Mouse (Mus musculus) spleen, adult 2 months (tissue): ENCODE measurements around the gene Hspa1l. TPM values are rescaled to one million over a fixed set of nuclear protein-coding genes. Genes with fewer than 3 reads are reported as not detected.

Source experiments
- DNase-seq, 2 experiments: peaks; one replicate each; pipeline versions ENCODE4 v3.0.0 to v3.0.0-alpha.2; 2012 to 2021; ENCODE audit warnings: low spot score in 2 of 2, low read depth in 1 of 2
- H3K27ac ChIP-seq: fragments of 200-500 bp; 2 replicates; pipeline ENCODE4 v1.5.1; 2012; ENCODE audit warnings: low read length, inconsistent platforms; ENCODE audit not compliant: insufficient read depth
- H3K27me3 ChIP-seq: fragments of 200-500 bp; 2 replicates; pipeline ENCODE4 v1.6.1; 2012; ENCODE audit warnings: mild to moderate bottlenecking, moderate library complexity, low read length, inconsistent platforms; ENCODE audit not compliant: control insufficient read depth, insufficient read depth
- H3K36me3 ChIP-seq: fragments of 200-500 bp; 2 replicates; pipeline ENCODE4 v1.6.1; 2012; ENCODE audit warnings: mild to moderate bottlenecking, low read length, inconsistent platforms; ENCODE audit not compliant: control insufficient read depth, insufficient read depth
- H3K4me1 ChIP-seq: fragments of 200-500 bp; 2 replicates; pipeline ENCODE4 v1.6.1; 2011; ENCODE audit warnings: inconsistent platforms; ENCODE audit not compliant: control insufficient read depth, insufficient read depth, insufficient read length
- H3K4me3 ChIP-seq: fragments of 200-500 bp; 2 replicates; pipeline ENCODE4 v1.5.1; 2011; ENCODE audit warnings: mild to moderate bottlenecking, inconsistent platforms; ENCODE audit not compliant: insufficient read depth, insufficient read length; ENCODE audit errors: extremely low read depth
- CTCF ChIP-seq: fragments of 200-500 bp; IDR thresholded peaks from 2 replicates; pipeline ENCODE4 v1.5.1; 2011; ENCODE audit warnings: mild to moderate bottlenecking, inconsistent platforms; ENCODE audit not compliant: insufficient read depth, insufficient read length, insufficient replicate concordance; ENCODE audit errors: extremely low read depth
- POLR2A ChIP-seq: fragments of 200-500 bp; IDR thresholded peaks from 2 replicates; pipeline ENCODE4 v1.6.1; 2011; ENCODE audit warnings: low read depth, low read length, inconsistent platforms
- WGBS: fragments of 180-500 bp; shearing (Covaris S2); methylation state at CpG from one replicate; pipeline ENCODE4 v1.1.7; 2018; 5-methylcytosine and 5-hydroxymethylcytosine counted together
- polyA plus RNA-seq: library from polyadenylated mRNA; depleted of rRNA; stranded (reverse); fragments of >200 nt; gene quantifications from 2 replicates; pipeline ENCODE4 v1.2.3, GENCODE M21; 2012

Gene Hspa1l
- polyA plus RNA-seq, 1 experiment, result 0.06 TPM

DNA sequence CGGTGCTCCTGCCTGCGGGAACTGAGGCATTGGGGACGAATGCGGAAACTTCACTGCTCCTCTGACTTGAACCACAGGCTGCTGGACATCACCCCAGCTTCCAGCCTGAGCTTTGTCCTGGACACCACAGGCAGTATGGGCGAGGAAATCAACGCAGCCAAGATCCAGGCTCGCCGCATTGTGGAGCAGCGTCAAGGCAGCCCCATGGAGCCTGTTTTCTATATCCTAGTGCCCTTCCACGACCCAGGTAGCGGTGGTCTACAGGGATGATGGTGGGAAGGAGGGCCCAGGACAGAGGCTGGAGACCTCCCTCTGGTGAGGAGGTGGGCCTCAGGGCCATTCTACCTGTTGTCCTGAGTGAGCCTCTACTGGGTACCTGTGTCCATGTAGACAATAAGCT, 47.4 kb downstream of the Hspa1l start:
- Histone ChIP-seq H3K36me3 (peaks cover 15% of the 10 kb centered on the region), H3K27ac (no peak overlapping the region), H3K4me3 (no peak overlapping the region), H3K27me3 (no peaks in the 10 kb centered on the region), H3K4me1 (peaks cover 22% of the 10 kb centered on the region)
- 96% methylated on average over 11 of the region's 11 CpGs for WGBS
- no peak for TF ChIP-seq CTCF
- no peak for TF ChIP-seq POLR2A
- DNase-seq, result no peak

- H3K4me1 ChIP-seq, result peaks cover 23% of the 10 kb centered on the region
- H3K36me3 ChIP-seq, result peaks cover 8% of the 10 kb centered on the region
- no peak for DNase-seq
- no peak overlapping the region for H3K27ac ChIP-seq
- TF ChIP-seq CTCF, result no peak
- no peaks in the 10 kb centered on the region for H3K27me3 ChIP-seq
- H3K4me3 ChIP-seq, result no peak overlapping the region
- 93% methylated on average over 8 of the region's 8 CpGs for WGBS
Measured at GRCm38 (mm10) chr17:35020551-35020950, 48.0 kb downstream of the Hspa1l start.

DNA sequence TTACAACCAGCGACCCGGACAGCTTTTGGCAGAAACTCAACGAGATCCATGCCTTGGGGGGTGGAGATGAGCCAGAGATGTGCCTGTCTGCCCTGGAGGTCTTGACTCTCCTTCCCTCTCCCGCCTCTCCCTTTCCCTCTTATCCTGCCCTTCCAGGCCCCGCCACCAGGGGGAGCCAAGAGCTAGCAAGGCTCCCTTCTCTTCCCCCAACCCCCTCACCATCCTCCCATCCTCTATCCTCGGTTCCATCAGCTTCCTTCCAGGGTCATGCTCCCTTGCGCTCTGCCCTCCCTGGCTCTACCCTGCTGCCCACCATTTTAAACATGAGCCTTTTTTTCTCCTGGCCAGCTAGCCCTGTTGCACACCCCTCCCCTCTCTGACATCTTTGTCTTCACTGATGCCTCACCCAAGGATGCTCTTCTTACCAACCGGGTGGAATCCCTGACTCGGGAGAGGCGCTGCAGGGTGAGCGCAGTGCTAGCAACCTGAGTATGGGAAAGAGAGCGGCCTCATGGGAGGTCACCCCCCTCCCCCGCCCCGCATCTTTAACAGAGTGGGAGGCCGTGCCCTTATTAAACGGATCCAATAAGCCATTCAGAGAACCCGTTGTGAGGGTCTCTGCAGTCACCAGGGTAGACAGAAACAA, 48.8 kb downstream of the Hspa1l start:
- Histone ChIP-seq H3K27me3 (no peaks in the 10 kb centered on the region), H3K4me1 (peaks cover 20% of the 10 kb centered on the region), H3K4me3 (no peak overlapping the region), H3K27ac (peak overlapping the region; percentile 22; the same call in 1 of the 2 replicates), H3K36me3 (peaks cover 1% of the 10 kb centered on the region)
- WGBS, result 30% methylated on average over 17 of the region's 17 CpGs
- peak; percentile 48 to 81 for DNase-seq
- TF ChIP-seq POLR2A (no peak), CTCF (peak; percentile 98)

DNA sequence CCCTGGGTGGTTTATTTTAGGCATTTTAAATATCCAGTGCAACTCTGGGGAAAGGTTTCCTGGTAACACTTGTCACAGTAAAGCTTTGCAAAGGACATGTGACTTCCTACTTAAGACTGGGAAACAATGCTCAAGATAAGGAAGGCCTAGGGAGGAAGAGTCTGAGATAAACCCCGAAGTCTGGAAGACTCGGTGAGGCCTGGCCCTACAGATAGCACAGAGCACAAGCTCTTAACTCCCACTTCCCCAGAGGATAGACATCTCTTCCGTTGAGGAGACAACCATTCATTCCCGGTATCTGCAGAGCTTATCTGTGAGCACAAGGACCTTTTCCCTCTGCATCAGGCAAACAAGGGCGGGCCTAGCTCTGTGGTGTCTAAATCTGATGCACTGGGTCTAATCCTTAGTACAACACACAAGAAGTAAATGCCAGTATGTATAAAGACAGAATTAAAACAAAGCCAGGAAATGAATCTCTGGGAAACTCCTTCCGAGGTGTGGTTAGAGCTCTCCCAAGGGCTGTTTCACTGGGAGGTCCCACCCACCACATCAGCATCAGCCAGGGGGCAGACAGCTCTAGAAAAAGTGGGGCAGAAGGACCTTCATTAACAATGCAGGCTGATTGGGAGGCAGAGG, 49.5 kb downstream of the Hspa1l start:
- H3K27me3 ChIP-seq, result no peaks in the 10 kb centered on the region
- H3K27ac ChIP-seq, result no peak overlapping the region
- H3K4me1 ChIP-seq, result peaks cover 13% of the 10 kb centered on the region
- H3K36me3 ChIP-seq, result no peaks in the 10 kb centered on the region
- no peak overlapping the region for H3K4me3 ChIP-seq
- no peak for DNase-seq
- TF ChIP-seq CTCF, result no peak
- TF ChIP-seq POLR2A, result no peak
- WGBS, result 70% methylated on average over 6 of the region's 6 CpGs

DNA sequence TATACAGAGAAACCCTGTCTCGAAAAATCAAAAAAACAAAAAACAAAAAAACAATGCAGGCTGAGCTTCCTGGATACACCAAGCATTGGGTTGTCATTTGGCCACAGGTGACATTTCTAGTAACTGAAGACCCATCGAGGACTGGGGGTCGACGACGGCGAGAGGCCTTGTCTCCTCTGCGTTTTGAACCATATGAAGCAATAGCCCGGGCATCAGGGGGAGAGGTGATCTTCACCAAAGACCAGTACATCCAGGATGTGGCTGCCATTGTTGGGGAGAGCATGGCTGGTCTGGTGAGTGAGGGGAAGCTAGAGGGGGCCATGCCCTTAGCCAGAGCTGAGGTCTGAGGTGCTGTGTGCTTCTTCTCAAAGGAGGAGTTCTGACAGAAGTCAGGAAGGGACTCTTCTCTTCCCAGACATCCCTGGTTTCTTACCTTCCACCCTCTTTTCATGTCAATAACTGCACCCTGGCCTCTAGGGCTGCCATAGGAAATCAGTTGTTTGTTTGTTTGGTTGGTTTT, 50.1 kb downstream of the Hspa1l start:
- Histone ChIP-seq H3K4me3 (no peak overlapping the region), H3K4me1 (peaks cover 18% of the 10 kb centered on the region), H3K27ac (no peak overlapping the region), H3K36me3 (no peaks in the 10 kb centered on the region), H3K27me3 (no peaks in the 10 kb centered on the region)
- TF ChIP-seq CTCF (no peak), POLR2A (no peak)
- 91% methylated on average over 8 of the region's 8 CpGs for WGBS
- DNase-seq, result no peak

DNA sequence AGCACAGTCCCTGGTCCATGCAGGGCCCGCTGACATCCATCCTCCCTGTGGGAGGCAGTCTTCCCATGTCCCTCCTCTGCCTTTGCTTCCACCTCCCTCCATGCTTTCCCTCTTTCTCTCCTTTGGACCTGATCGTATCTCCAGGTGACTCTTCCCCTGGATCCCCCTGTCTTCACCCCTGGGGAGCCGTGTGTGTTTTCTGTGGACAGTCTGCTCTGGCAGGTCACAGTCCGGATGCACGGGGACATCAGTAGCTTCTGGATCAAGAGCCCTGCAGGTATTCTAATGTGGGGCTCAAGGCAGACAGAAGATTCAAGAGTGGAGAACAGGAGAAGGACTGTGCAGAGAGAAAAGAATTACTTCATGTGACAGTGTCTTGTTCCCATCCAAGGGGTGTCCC, 50.7 kb downstream of the Hspa1l start:
- Histone ChIP-seq H3K27me3 (no peaks in the 10 kb centered on the region), H3K4me3 (no peak overlapping the region), H3K36me3 (no peaks in the 10 kb centered on the region), H3K4me1 (peaks cover 20% of the 10 kb centered on the region), H3K27ac (no peak overlapping the region)
- 97% methylated on average over 5 of the region's 5 CpGs for whole genome bisulfite sequencing
- no peak for TF ChIP-seq POLR2A
- TF ChIP-seq CTCF, result no peak
- DNase-seq, result no peak

- Histone ChIP-seq H3K27ac (no peak overlapping the region), H3K4me3 (no peak overlapping the region), H3K27me3 (no peaks in the 10 kb centered on the region), H3K4me1 (peaks cover 20% of the 10 kb centered on the region), H3K36me3 (no peaks in the 10 kb centered on the region)
- TF ChIP-seq CTCF (no peak), POLR2A (no peak)
- DNase-seq, result no peak
- WGBS, result 28% methylated on average over 4 of the region's 4 CpGs
Measured at GRCm38 (mm10) chr17:35023756-35024155, 51.3 kb downstream of the Hspa1l start.
